Mouse (Mus musculus) embryonic fibroblast, embryonic 13.5 days (primary cell): ENCODE measurements around the gene Ppm1e.

ENCODE experiments used
- CTCF ChIP-seq: IDR thresholded peaks from 2 replicates; pipeline ENCODE4 v1.5.1; 2011; ENCODE audit warnings: mild to moderate bottlenecking, control low read depth, low read length, moderate library complexity, borderline replicate concordance; ENCODE audit not compliant: insufficient read depth
- POLR2A ChIP-seq: IDR thresholded peaks from 2 replicates; pipeline ENCODE4 v1.6.1; 2011; ENCODE audit warnings: low read depth, mild to moderate bottlenecking, control low read depth, low read length, moderate library complexity

- no peak for TF ChIP-seq CTCF
- TF ChIP-seq POLR2A = no peak
Observed at GRCm38 (mm10) chr11:87240141-87240832, 118.5 kb downstream of the Ppm1e start.
